Mouse (Mus musculus): ENCODE measurements around the gene Blmh. TPM values are rescaled to one million over a fixed set of nuclear protein-coding genes. Genes with fewer than 3 reads are reported as not detected.

Blmh gene
- total and polyA plus RNA-seq, 3 experiments, result 111 to 116 TPM; not detected in 1

DNA sequence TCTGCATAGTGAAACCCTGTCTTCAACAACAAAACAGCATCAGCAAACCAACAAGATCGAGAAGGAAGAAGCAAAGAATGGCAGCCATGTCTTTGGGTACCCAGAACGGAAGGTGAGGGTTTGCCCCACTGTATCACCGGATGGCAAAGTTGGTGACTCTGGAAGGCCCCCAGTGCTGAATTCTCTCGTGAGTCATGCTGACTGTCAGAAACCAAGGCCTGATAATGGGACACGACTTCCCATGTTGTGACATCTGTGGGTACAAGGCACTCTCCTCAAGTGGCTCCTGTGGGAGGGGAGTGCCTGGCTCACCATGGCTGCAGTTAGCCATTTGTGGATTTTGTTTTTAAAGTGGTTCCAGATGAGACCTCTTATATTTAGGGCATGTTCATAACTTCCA lies 66.2 kb downstream of the Blmh start:
- TF ChIP-seq POLR2A (IDR thresholded peaks at IDR 0.05; ENCODE audit: control insufficient read depth in 1 of 2, insufficient read depth in 1 of 2, low read depth in 1 of 2, low read length in 2 of 2, poor library complexity in 1 of 2), result no peak
- TF ChIP-seq POLR2AphosphoS2 (IDR thresholded peaks at IDR 0.05; ENCODE audit: low read length), result no peak
- TF ChIP-seq USF2 (IDR thresholded peaks at IDR 0.05; ENCODE audit: borderline replicate concordance in 1 of 2, insufficient read depth in 1 of 2, low read depth in 1 of 2, low read length in 2 of 2), result no peak
- no peak for TF ChIP-seq MAZ (IDR thresholded peaks at IDR 0.05; ENCODE audit: low read depth, low read length)
- no peak for TF ChIP-seq ZC3H11A (IDR thresholded peaks at IDR 0.05; ENCODE audit: low read depth, low read length)
- TF ChIP-seq TAL1 (IDR thresholded peaks at IDR 0.05; ENCODE audit: low read length), result no peak
- TF ChIP-seq ETS1 (IDR thresholded peaks at IDR 0.05; ENCODE audit: low read depth, low read length), result peak; percentile 29; the same call in 1 of the 2 replicates
- TF ChIP-seq POLR2AphosphoS5 (IDR thresholded peaks at IDR 0.05; ENCODE audit: borderline replicate concordance, low read depth, low read length), result no peak
- TF ChIP-seq E2F4 (IDR thresholded peaks at IDR 0.05; ENCODE audit: borderline replicate concordance, low read depth, low read length), result no peak
- no peak for TF ChIP-seq TCF12 (IDR thresholded peaks at IDR 0.05; ENCODE audit: low read depth, low read length)
- TF ChIP-seq JUND (IDR thresholded peaks at IDR 0.05; ENCODE audit: low read depth, low read length), result no peak; the same call in 1 of the 2 replicates
- no peak; the same call in 1 of the 2 replicates for TF ChIP-seq BHLHE40 (IDR thresholded peaks at IDR 0.05; ENCODE audit: borderline replicate concordance, low read depth, low read length)
- no peak for TF ChIP-seq USF1 (IDR thresholded peaks at IDR 0.05; ENCODE audit: low read depth, low read length)
- no peak for TF ChIP-seq MAFK (IDR thresholded peaks at IDR 0.05; ENCODE audit: borderline replicate concordance, low read depth, low read length)
- TF ChIP-seq SIN3A (IDR thresholded peaks at IDR 0.05; ENCODE audit: low read length), result peak; percentile 37; the same call in 1 of the 2 replicates
- no peak for TF ChIP-seq MEF2A (IDR thresholded peaks at IDR 0.05; ENCODE audit: extremely low read depth, insufficient replicate concordance, low read depth, low read length, poor library complexity, severe bottlenecking)
- no peak for TF ChIP-seq MYC (IDR thresholded peaks at IDR 0.05; ENCODE audit: low read depth, low read length)
- no peak for TF ChIP-seq HCFC1 (IDR thresholded peaks at IDR 0.05; ENCODE audit: low read depth, low read length)
- TF ChIP-seq MXI1 (IDR thresholded peaks at IDR 0.05; ENCODE audit: low read depth, low read length), result no peak
- TF ChIP-seq UBTF (IDR thresholded peaks at IDR 0.05; ENCODE audit: borderline replicate concordance, insufficient read depth, low read depth, low read length), result no peak
- TF ChIP-seq GATA1 (IDR thresholded peaks at IDR 0.05; ENCODE audit: low read depth, low read length), result peak; percentile 35; the same call in 1 of the 2 replicates
- TF ChIP-seq TBP (IDR thresholded peaks at IDR 0.05; ENCODE audit: low read depth, low read length), result no peak
- no peak for TF ChIP-seq CTCF (IDR thresholded peaks at IDR 0.05 in 2 of 3, conservative IDR thresholded peaks at IDR 0.05 in 1 of 3; ENCODE audit: control insufficient read depth in 1 of 3, insufficient read depth in 1 of 3, low read depth in 2 of 3, low read length in 3 of 3, poor library complexity in 1 of 3, severe bottlenecking in 1 of 3)
- no peak for TF ChIP-seq CHD1 (IDR thresholded peaks at IDR 0.05; ENCODE audit: low read depth, low read length)
- no peak for TF ChIP-seq MAX (IDR thresholded peaks at IDR 0.05; ENCODE audit: low read length)
- TF ChIP-seq ZNF384 (IDR thresholded peaks at IDR 0.05; ENCODE audit: low read depth, low read length), result no peak
- TF ChIP-seq SMC3 (IDR thresholded peaks at IDR 0.05; ENCODE audit: low read depth, low read length), result no peak
- TF ChIP-seq KAT2A (conservative IDR thresholded peaks at IDR 0.05; ENCODE audit: low read depth, low read length), result no peak
- no peak for TF ChIP-seq ZMIZ1 (IDR thresholded peaks at IDR 0.05; ENCODE audit: low read depth, low read length)
- TF ChIP-seq ELF1 (IDR thresholded peaks at IDR 0.05; ENCODE audit: low read depth, low read length), result no peak
- TF ChIP-seq EP300 (IDR thresholded peaks at IDR 0.05; ENCODE audit: low read depth in 1 of 2, low read length in 2 of 2), result peak in 1 of 2 experiments; percentile 48; a peak in 3 of 4 replicates
- H3K4me1 ChIP-seq (ENCODE audit: control insufficient read depth in 1 of 2, insufficient read depth in 2 of 2, low read length in 2 of 2), result peaks cover 5 to 22% of the 10 kb centered on the region in 2 experiments; a peak in 3 of 4 replicates
- no peak overlapping the region for H3K27ac ChIP-seq (ENCODE audit: control insufficient read depth, low read depth, low read length)
- H3K36me3 ChIP-seq (ENCODE audit: control insufficient read depth in 1 of 2, insufficient read depth in 2 of 2, low read length in 2 of 2), result peaks cover 2 to 17% of the 10 kb centered on the region in 2 experiments; a peak in 2 of 4 replicates
- DNase-seq (ENCODE audit: low read depth, low spot score), result peak; percentile 58
- H3K4me3 ChIP-seq (ENCODE audit: control insufficient read depth in 1 of 2, insufficient read depth in 1 of 2, low read depth in 2 of 2, low read length in 2 of 2), result no peak overlapping the region
- H3K9me3 ChIP-seq (replicated peaks; ENCODE audit: insufficient read depth, low read length), result no peaks in the 10 kb centered on the region
- H3K27me3 ChIP-seq (ENCODE audit: control insufficient read depth in 1 of 2, insufficient read depth in 2 of 2, low read length in 2 of 2), result no peaks in the 10 kb centered on the region
- H3K79me2 ChIP-seq (ENCODE audit: control insufficient read depth, insufficient read depth, low read length, poor library complexity), result no peaks in the 10 kb centered on the region
- no peak overlapping the region for H3K9ac ChIP-seq (ENCODE audit: control insufficient read depth, low read depth, low read length, poor library complexity, severe bottlenecking)
